Mouse (Mus musculus) thymus, postnatal 25 days (tissue): ENCODE measurements around the gene Trappc2.

Experiments used
- DNase-seq: peaks from one replicate; pipeline ENCODE4 v3.0.0; 2022

The Trappc2 gene

DNA sequence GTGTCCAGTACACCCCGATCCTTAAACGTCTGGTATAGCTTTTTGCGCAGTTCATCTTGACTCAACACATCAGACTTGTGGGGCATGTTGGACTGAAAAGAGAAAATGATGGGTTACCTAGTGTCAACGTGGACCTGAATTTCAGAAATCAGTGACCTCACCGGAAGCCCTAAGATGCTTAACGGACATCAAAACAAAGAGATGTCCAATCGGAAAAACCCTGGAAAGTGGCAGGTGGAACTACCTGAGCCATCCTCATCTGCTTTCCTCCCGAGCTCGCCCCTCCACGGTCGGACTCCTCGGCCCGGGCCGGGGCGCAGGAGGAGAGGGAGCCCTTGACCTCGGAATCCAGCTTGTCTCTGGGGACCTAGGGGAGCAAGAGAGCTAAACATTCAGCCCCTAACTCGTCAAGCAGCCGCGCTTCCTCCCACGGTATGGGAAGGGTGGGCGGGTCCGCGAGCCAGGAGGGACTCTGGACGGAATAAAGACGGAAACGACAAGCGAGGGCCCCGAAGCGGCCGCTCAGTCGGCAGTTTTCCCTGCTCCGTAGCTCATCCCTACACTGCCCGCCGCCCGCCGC lies at the start of gene Trappc2:
Gene Trappc2 (plus strand): TSS at position 539 of the 580 bp plus-strand sequence.
- DNase-seq = no peak

DNA sequence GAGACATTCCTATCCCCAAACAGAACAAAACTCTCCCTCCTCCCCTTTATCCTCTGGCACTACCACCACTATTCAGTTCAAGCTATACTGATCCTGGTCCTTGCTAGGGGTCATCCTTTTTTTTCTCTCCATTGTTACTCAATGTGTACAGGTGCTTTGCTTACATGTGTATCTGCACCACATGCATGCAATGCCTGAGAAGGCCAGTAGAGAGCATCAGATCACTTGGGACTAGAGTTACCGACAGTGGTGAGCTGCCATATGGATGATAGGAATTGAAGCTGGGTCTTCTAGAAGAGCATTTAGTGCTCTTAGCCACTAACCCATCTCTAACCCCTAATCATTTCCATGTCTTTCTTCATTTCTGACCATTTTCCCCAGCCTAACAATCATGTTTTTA lies 46.6 kb upstream of the Trappc2 start:
- DNase-seq = peak; percentile 5

DNA sequence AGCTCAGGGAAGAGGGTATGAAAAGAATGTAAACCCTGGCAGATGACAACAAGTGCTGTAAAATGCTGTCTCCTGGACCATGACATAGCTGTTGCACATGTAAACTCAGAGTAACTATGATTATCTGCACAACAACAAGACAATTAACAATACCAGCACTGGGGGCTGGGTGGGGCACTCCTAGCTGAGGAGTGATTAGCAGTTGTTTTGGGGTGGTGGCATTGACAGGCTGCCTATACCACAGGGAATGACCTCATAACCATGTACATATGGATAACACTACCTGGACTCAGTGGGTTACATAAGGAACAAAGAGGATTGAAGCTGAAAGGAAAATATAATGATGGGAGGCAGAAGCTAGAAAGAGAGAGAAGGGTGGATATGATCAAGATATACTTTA lies 32.5 kb upstream of the Trappc2 start:
- no peak for DNase-seq

DNA sequence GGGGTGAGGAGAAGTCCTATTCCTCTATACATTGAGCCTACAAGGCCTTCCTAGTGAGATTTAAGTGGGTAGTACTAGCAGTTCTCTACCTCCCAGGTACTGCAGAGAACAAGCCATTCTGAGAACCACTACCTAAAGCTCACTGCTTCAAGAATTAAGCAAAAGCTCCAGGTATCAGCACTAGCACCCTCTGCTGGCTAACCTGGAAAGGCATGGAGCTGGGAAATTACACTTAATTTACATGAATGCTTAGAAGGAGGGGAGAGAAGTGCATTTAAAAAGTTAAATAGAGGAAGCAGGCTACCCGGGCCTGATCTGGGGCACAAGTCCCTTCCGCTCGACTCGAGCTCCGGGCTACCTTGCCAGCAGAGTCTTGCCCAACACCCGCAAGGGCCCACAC lies 24.2 kb upstream of the Trappc2 start:
- peak; percentile 22 for DNase-seq

DNA sequence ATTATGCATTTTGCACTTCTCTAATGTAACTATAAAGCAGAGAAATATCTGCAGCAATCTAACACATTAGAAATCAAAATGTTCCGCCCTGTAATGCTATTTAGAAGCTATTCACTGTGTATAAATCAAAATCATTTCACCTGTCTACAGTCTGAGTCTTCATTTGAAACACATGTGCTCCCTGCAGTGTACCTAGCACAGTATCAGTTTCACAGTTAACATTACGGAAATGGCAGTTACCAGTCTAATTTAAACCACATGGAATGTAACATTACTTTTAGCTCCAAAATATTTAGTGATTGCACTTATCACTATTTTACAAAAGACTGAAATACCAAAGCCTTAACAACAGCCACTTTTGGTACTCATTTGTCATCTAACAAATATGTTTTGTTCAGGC lies 5.6 kb upstream of the Trappc2 start:
- DNase-seq = no peak

DNA sequence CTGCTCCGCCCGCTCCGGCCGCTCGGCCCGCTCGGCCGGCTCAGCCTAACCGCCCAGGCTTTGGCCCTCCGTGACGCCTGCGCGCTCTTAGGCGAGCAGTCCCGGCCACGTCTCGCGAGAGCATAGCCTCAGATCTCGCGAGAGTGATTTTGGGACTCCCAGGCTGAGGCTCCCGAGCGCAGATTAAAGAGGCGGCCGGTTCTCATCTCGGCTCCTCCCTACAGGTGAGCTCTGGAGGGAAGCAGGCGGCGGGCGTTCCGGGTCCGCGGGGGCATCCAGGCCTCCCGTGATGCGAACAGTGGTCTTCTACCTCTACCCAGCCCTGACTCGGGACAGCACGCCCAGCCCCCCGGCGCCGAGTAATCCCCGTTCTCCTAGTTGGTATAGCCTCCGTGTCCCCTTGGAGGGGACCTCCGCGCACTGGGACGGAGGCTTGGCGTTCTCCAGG lies 266 bp downstream of the Trappc2 start, which contains the start of gene Ofd1:
Gene Ofd1 (minus strand): TSS at position 89 of the 448 bp plus-strand sequence.
- DNase-seq = peak; percentile 88

DNA sequence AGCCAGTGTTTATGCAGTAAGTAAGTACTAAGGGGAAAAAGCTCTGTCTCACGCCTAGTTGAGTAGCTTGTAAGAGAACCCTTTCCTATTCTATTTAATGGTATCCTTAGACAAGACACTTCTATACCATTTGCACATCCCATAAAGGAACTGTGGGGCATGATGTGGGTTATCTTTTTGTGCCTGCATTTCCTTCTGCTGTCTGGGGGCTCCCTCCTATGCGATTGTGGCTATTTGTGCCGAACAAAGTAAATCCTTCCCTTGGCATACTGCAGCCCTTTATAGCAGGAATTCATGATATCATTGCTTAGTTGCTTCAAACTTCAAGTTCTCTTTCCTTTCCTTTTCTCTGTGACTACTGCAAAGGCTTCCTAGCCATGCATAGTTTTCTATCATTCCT lies 4.2 kb downstream of the Trappc2 start:
- no peak for DNase-seq

DNA sequence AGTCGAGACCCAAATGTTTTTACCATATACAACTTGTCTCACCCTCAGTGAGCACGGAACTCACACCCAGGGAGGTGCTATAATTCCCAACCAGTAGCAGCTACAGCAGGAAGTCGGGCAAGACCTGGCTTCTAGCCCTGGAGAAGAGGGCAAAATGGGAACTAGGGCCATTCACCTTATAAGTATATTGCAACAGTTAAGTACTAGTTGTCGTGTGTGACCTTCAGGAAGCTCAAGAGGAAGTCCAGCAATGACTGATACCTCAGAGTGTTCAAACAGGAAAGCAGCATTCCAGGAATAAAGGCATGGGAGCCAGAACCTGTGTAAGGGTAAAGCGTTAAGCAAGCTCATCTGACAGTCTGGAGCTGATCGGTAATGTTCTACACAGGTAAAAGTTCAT lies 13.2 kb downstream of the Trappc2 start:
- no peak for DNase-seq

DNA sequence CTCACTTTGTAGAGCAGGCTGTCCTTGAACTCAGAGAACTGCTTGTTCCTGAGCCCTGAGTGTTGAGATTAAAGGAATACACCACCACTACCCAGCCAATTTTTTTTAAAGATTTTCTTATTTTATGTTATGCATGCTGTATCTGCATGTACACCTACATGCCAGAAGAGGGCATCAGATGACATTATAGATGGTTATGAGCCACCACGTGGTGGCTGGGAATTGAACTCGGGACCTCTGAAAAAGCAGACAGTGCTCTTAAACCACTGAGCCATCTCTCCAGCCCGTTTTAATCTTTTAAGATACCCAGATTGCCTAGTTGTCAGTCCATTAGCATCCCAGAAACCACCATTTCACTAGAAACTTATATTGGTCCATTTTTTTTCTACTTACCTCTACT lies 14.0 kb downstream of the Trappc2 start:
- DNase-seq = no peak

DNA sequence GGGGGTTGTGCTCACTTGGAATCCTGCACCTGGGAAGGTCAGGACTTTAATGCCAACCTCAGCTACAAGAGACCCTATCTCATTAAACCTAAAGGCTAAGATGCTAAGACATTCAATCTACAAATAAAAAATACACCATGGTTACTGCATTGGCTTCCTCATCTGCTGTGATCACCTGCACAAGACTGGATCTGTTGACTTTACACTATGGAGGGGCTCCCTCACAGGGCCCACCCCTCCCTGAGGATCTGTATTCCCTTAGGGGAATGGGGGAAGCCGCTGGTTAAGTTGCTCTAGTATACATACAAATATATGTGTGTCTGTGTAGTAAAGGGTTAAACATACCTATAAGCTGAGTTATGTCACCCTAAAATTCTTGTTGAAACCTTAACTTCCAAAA lies 15.2 kb downstream of the Trappc2 start:
- no peak for DNase-seq

DNA sequence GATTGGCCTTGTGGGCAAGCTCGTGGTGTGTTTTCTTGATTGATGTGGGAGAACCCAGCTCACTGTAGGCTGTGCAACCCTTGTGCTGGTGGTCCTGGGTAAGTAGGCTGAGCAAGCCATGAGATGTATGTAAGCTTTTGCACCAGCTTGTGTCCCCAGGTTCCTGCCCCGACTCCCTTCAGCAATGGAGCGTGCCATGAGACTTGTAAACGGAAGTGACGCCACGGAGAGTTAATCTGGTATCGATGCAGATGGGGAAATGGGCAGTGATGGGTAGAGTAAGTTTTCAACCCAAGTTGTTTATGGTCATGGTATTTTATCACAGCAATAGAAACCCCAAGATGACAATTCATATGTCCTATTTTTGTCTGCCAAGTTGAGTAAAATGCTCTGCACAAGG lies 27.9 kb downstream of the Trappc2 start:
- no peak for DNase-seq

DNA sequence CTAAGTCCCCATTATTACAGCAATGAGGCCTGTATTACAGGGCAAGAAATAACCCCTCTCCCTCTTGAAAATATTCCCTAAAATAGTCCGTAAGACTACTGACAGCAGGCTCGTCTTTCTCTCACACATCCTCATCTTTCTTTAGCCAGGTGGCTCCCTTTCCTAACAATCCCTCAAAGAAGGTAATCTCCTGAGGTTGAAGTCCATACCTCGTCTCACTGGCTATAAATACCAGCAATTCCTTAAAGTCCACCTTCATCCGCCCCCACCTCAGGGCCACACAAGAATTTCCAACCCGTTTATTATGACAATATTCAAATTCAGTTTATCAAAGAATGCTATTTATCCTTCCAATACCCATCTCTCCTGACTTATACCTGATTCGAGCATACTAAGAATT lies 32.2 kb downstream of the Trappc2 start:
- no peak for DNase-seq

DNA sequence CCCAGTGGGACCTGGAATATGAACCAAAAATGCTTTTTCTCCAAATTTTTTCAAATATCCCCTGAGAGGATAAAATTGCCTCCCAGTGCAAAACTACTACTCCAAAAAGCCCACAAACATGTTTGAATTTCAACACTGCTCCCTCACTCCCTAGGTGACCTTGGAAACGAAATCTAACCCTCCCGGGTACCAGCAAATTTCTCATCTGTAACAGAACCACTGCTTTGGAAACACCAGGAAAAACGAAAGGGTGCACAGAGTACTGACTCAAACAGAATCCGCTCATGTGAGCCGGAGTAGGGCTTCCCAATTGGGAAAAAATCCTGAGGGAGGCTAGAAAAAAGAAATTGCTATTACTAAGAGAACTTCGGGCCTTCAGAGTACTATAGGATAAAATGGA lies 37.0 kb downstream of the Trappc2 start:
- no peak for DNase-seq

DNA sequence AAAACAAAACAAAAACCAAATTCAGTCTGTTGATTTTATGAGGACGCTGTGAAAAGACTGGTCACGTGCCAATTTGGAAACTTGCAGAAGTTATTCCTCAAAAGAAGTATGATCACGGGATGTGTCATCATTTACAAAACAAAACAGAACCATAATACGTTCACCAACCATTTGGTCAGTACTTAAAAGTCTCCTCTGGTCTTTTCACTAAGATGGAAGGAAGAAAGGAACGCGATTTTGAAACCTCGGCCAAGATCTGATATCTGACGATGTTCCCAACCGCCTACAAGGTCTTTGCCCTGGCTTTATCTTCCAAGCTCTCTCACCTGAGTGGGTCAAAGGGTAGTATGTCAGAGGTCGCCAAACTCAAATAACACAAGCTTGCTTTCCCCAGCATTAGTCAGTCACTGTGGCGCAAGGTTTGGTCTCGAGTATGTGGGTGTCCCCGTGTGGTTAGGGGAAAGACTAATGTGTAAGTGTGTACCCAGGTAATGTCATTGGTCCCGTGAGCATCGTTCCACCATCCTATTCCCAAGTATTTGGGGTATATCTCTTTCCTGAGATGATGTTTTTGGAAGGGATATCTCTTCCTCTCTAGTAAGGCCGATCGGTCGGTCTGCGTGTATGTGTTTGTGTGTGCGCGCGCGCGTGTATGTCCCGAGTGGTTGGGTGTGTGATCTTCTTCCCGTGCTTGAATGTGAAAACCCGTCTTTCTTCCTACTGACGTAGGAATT lies 38.4 kb downstream of the Trappc2 start:
- no peak for DNase-seq

DNA sequence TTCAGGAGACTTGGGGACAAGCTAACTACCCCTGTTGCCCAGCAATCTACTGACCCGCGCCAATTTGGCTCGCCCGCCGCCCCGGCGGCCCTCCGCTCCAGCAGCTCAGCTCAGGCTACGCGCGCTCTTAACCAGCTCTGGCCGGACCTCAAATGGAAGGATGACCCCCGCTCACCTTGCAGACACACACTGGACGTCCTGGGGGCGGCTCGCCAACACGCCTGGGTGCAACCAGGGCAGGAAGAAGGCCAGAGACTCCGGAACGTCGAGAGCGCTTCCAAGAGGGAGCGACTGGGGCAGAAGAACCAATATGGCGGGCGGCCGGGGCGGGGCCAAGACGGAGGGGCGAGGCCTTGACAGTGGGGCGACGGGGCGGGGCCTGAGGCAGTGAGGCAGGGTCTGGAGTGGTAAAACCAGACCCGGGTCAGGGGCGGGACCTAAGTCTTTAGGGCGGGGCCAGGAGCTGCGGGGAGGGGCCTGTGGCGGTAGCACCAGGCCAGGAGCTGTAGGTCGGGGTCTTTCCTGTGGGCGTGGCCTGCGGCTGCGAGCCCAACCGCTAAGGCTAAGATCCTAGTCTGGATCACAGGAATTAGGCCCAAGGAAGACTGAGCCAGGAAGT lies 39.1 kb downstream of the Trappc2 start, which contains the start of gene Rab9:
Gene Rab9 (minus strand): TSS at position 503 of the 619 bp plus-strand sequence.
- peak; percentile 95 for DNase-seq

DNA sequence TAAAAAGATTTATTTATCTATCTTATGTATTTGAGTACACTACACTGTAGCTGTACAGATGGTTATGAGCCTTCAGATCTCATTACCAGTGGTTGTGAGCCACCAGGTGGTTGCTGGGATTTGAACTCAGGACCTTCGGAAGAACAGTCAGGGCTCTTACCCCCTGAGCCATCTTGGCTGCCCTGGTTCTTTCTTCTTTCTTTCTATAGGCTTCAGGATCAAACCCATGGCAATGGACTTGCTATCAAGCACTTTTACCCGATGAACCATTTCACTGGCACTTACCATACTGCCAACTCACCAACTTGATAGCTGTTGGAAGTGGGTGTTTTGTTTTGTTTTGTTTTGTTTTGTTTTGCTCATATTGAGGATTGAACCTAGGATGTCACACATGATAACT lies 54.7 kb downstream of the Trappc2 start:
- no peak for DNase-seq

DNA sequence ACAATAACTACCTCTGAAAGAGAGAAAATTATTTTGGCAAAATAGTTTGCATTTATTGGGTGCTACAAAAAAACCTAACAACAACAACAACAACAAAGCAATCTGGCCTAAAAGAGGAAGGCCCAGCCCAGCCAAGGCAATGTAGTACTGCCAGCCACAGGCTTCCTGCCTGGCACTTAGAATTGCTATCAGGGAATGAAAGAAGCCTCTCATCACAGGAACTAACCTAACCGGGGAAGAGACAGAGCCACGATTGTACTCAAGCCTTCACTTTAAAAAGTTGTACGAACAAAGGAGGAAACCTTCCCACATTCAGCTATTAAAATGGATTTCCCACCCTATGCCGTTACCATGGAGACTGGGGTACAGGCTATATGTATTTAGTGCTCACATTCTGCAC lies 57.4 kb downstream of the Trappc2 start:
- no peak for DNase-seq

DNA sequence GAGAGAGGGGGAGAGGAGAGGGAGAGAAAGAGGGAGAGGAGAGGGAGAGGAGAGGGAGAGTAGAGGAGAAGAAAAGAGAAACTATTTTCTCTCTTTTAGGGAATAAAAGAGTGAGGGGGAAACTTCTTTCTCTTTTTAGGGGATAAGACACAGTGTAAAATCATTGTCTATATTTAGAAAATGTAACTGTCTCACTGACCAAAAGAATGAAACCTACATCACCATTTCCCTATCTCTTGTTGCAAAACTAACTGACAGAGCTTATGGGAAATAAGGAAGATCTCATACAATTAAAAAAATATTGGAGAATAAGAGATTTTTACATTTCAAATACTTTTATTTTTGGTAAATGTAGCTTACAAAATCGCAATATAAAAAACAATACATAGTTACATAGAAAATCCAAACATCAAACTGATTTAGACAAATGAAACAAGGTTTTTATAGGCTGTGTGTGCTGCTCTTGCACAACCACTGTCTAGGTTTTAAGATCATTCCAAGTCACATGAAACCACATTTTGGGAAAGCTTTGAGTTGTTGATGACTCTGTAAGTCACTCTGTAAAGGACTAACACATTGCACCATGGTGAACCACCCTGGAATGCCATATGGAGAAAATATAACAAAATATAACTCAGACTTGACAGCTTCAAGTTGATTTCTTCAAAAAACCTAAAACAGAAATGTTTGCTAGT lies 59.3 kb downstream of the Trappc2 start:
- DNase-seq = no peak
